Mouse (Mus musculus): Measurements from ENCODE around the gene Ccdc38.

GRCm38 (mm10) chr10:93620438-93621179 is 80.2 kb downstream of the Ccdc38 start:
- TF ChIP-seq CTCF (IDR thresholded peaks at IDR 0.05) (no peak), EP300 (IDR thresholded peaks at IDR 0.05; ENCODE audit: insufficient read depth, low read depth, low read length) (no peak)

All from heart, adult 2 months (tissue).